Mouse (Mus musculus) testis, adult 2 months (tissue): ENCODE data around the gene Slc25a35.

Experiments
- CTCF ChIP-seq: fragments of 200-500 bp; IDR thresholded peaks from 2 replicates; pipeline ENCODE4 v1.5.1; 2012; ENCODE audit warnings: low read depth, mild to moderate bottlenecking, inconsistent platforms, low read length, moderate library complexity; ENCODE audit not compliant: control insufficient read depth, insufficient read depth, insufficient replicate concordance
- POLR2A ChIP-seq: fragments of 200-500 bp; IDR thresholded peaks from 2 replicates; pipeline ENCODE4 v1.6.1; 2012; ENCODE audit warnings: low read depth, mild to moderate bottlenecking, inconsistent platforms, low read length, moderate library complexity; ENCODE audit not compliant: control insufficient read depth

GRCm38 (mm10) chr11:68980919-68981318, 13.0 kb downstream of the Slc25a35 start:
- TF ChIP-seq POLR2A (no peak), CTCF (no peak)
